Mouse (Mus musculus) midbrain, embryonic 12.5 days (tissue): ENCODE results near the gene Slc35a5. TPM values are rescaled to one million over a fixed set of nuclear protein-coding genes. Genes with fewer than 3 reads are reported as not detected.

ENCODE experiments used
- ATAC-seq: fragments of 200-750 bp; cut with Nextera tagmentation; 2 replicates; pipeline ENCODE4 v1.8.0; 2017; ENCODE audit warnings: low read depth, moderate TSS enrichment, moderate library complexity; ENCODE audit not compliant: low FRiP score
- H3K27ac ChIP-seq: fragments of 300-500 bp; sonication (generic); replicated peaks from 2 replicates; pipeline ENCODE4 v1.5.1; 2016; ENCODE audit warnings: mild to moderate bottlenecking
- H3K27me3 ChIP-seq: fragments of 300-500 bp; sonication (generic); 2 replicates; pipeline ENCODE4 v1.6.1; 2016; ENCODE audit warnings: mild to moderate bottlenecking
- H3K36me3 ChIP-seq: fragments of 300-500 bp; sonication (generic); 2 replicates; pipeline ENCODE4 v1.6.1; 2016
- H3K4me1 ChIP-seq: fragments of 300-500 bp; sonication (generic); 2 replicates; pipeline ENCODE4 v1.6.1; 2016
- H3K4me2 ChIP-seq: fragments of 300-500 bp; sonication (generic); replicated peaks from 2 replicates; pipeline ENCODE4 v1.6.1; 2016; ENCODE audit warnings: mild to moderate bottlenecking, moderate library complexity
- H3K4me3 ChIP-seq: fragments of 300-500 bp; sonication (generic); 2 replicates; pipeline ENCODE4 v1.5.1; 2016; ENCODE audit warnings: mild to moderate bottlenecking
- H3K9ac ChIP-seq: fragments of 300-500 bp; sonication (generic); replicated peaks from 2 replicates; pipeline ENCODE4 v1.6.1; 2016; ENCODE audit warnings: mild to moderate bottlenecking, moderate library complexity
- H3K9me3 ChIP-seq: fragments of 300-500 bp; sonication (generic); 2 replicates; pipeline ENCODE4 v1.6.1; 2016; ENCODE audit warnings: mild to moderate bottlenecking
- WGBS: fragments of 180-500 bp; shearing (Covaris S2); methylation state at CpG from one replicate; pipeline ENCODE4 v1.1.7; 2016; 5-methylcytosine and 5-hydroxymethylcytosine counted together
- polyA plus RNA-seq: library from polyadenylated mRNA; unstranded; fragments of >200 nt; fragmentation: Nextera tagmentation; extraction: Ambion mirVana; gene quantifications from 2 replicates; pipeline ENCODE4 v1.2.1, GENCODE M21; 2016

Gene Slc35a5
- polyA plus RNA-seq = 20.4 and 20.6 TPM in 2 replicates

DNA sequence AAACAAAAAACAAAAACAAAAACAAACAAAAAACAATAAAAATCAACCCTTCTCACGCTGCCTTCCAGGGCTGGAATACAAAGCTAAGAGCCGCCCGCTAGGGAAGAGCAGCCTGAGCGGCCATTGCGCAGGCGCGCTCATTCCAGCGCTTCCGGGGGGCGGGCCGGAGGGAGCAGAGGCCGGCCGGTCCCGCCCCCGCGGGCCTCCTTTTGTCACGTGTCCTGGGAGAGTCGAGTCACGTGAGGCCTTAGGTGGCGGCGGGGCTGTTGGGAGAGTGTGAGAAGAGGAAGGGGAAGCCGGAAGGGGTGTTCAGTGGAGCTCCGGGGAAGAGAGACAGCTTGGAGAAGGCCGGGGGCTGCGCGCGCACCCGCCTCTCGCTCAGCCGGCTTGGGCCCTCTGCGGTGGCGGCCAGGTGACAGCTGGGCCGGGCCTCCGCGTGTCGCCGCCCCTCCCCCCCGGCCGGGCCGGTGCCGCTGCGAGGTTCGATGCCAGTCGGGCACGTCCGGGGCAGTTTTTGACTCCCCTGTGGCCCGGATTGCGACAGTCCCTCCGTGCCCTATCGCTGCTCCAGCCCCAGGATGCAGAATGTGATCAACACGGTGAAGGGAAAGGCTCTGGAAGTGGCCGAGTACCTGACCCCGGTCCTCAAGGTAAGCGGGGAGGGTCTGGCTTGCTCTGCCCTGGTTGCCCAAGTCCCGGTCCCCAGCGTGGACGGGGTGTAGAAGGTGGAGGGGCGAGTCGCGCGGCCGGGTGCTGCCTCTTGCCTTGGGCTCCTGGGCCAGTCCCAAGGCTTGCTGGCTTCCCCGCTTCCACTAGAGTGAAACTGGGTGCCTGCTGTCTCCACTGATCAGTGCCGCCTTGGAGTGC is at the start of gene Slc35a5, which contains the start of gene Atg3:
TSS of gene Slc35a5 (minus strand) at position 185 of the 867 bp plus-strand sequence.
TSS of gene Atg3 (plus strand) at position 264 of the 867 bp plus-strand sequence.
- H3K27ac ChIP-seq = peak within 1 kb of the TSS; percentile 91
- H3K9me3 ChIP-seq = no peaks in the 10 kb centered on the region
- H3K36me3 ChIP-seq = peaks cover 27% of the 10 kb centered on the region; the same call in 1 of the 2 replicates
- peak within 1 kb of the TSS; percentile 71 for H3K4me3 ChIP-seq
- peak; percentile 98 for ATAC-seq
- peaks cover 14% of the 10 kb centered on the region for H3K4me1 ChIP-seq
- H3K27me3 ChIP-seq = no peaks in the 10 kb centered on the region
- peak within 1 kb of the TSS; percentile 79 for H3K4me2 ChIP-seq
- WGBS = under 1% methylated on average over 61 of the region's 64 CpGs
- peak within 1 kb of the TSS; percentile 79 for H3K9ac ChIP-seq

DNA sequence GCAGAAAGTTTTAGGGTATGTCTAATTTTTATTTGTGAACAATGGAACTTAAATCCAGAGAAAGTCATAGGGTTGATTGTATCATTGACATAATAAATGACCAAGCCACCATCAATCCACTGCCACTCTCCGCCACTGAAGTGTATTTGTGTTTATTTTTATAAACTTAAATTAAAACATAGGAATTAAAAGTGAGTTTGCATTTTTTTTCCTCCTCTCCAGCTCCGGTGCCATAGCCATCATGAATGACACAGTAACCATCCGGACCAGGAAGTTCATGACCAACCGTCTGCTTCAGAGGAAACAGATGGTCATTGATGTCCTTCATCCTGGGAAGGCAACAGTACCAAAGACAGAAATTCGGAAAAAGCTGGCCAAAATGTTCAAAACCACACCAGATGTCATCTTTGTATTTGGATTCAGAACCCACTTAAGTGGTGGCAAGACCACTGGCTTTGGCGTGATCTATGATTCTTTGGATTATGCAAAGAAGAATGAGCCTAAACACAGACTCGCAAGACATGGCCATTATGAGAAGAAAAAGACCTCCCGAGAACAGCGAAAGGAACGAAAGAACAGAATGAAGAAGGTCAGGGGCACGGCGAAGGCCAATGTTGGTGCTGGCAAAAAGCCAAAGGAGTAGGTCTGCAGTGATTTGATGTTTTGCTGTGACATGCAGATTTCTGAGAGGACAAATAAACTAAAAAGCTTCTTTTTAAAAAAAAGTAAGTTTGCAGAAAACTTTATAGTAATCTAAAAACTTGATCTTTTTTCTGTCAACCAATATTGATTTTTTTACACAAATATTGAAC is 46.6 kb upstream of the Slc35a5 start:
- Histone ChIP-seq H3K4me2 (no peak overlapping the region), H3K4me3 (no peak overlapping the region), H3K9ac (no peak overlapping the region), H3K36me3 (no peaks in the 10 kb centered on the region), H3K4me1 (no peaks in the 10 kb centered on the region), H3K27me3 (no peaks in the 10 kb centered on the region), H3K9me3 (no peaks in the 10 kb centered on the region), H3K27ac (no peak overlapping the region)
- 80% methylated on average over 12 of the region's 12 CpGs for WGBS
- no peak for ATAC-seq

GRCm38 (mm10) chr16:45204438-45204837 is 45.9 kb upstream of the Slc35a5 start:
- WGBS = 92% methylated on average over 4 of the region's 4 CpGs
- H3K4me2 ChIP-seq = no peak overlapping the region
- no peak overlapping the region for H3K9ac ChIP-seq
- H3K9me3 ChIP-seq = no peaks in the 10 kb centered on the region
- H3K27me3 ChIP-seq = no peaks in the 10 kb centered on the region
- H3K4me1 ChIP-seq = no peaks in the 10 kb centered on the region
- H3K36me3 ChIP-seq = no peaks in the 10 kb centered on the region
- no peak overlapping the region for H3K4me3 ChIP-seq
- H3K27ac ChIP-seq = no peak overlapping the region
- ATAC-seq = no peak

DNA sequence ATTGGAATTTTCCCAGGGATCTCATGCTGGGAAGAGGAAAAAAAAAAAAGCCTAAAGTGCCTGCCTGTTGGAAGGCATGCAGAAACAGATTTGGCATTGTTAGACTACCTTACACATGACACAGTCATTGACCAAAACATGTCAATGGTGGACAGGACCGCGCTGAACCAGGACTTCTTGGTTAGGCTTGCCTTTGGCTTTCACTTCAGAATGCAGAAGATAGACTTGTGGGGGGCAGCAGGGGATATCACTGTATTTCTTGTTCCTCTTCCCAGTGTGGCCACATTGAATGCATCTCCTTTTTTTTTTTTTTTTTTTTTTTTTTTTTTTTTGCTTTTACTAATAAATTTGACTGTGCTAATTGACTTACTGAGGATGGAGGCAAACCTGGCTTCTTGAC is 42.9 kb upstream of the Slc35a5 start:
- no peak overlapping the region for H3K4me3 ChIP-seq
- H3K9me3 ChIP-seq = no peaks in the 10 kb centered on the region
- no peaks in the 10 kb centered on the region for H3K27me3 ChIP-seq
- no peak overlapping the region for H3K4me2 ChIP-seq
- no peaks in the 10 kb centered on the region for H3K36me3 ChIP-seq
- H3K27ac ChIP-seq = no peak overlapping the region
- H3K9ac ChIP-seq = no peak overlapping the region
- H3K4me1 ChIP-seq = no peaks in the 10 kb centered on the region
- 94% methylated on average over 2 of the region's 2 CpGs for WGBS
- no peak for ATAC-seq

- H3K27me3 ChIP-seq = no peaks in the 10 kb centered on the region
- peak; percentile 85 for ATAC-seq
- WGBS = 30% methylated on average over 6 of the region's 6 CpGs
- H3K4me3 ChIP-seq = no peak overlapping the region
- H3K4me2 ChIP-seq = no peak overlapping the region
- H3K9ac ChIP-seq = no peak overlapping the region
- H3K4me1 ChIP-seq = no peaks in the 10 kb centered on the region
- H3K27ac ChIP-seq = no peak overlapping the region
- H3K9me3 ChIP-seq = no peaks in the 10 kb centered on the region
- H3K36me3 ChIP-seq = no peaks in the 10 kb centered on the region
Measured at GRCm38 (mm10) chr16:45196816-45197215, 38.3 kb upstream of the Slc35a5 start.

GRCm38 (mm10) chr16:45192613-45193012 is 34.1 kb upstream of the Slc35a5 start:
- peaks cover 8% of the 10 kb centered on the region; the same call in 1 of the 2 replicates for H3K36me3 ChIP-seq
- H3K27me3 ChIP-seq = no peaks in the 10 kb centered on the region
- peak; percentile 68 for ATAC-seq
- no peak overlapping the region for H3K4me2 ChIP-seq
- no peak overlapping the region for H3K27ac ChIP-seq
- H3K9me3 ChIP-seq = no peaks in the 10 kb centered on the region
- no peak overlapping the region for H3K4me3 ChIP-seq
- 14% methylated on average over 1 of the region's 1 CpGs for WGBS
- no peak overlapping the region for H3K9ac ChIP-seq
- H3K4me1 ChIP-seq = no peaks in the 10 kb centered on the region

DNA sequence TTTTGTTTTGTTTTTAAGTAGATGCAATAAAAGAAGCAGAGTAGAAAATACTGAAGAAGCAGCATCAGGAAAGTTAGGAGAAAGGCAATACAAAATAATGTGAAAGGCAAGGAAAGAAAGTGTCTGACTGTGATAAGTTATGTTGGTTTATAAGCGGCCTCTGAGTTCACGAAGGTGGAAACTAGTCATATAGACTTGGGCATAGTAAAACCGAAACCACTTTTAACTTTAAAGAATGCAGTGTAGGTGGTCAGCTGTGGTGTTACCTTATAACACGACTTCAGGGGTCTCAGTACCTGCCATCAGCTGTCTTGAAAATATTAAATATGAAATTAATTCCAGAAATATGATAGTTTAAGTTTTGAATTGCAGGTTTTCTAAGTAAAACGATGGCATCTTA is 23.3 kb upstream of the Slc35a5 start:
- no peak overlapping the region for H3K4me3 ChIP-seq
- H3K9me3 ChIP-seq = no peaks in the 10 kb centered on the region
- no peak overlapping the region for H3K9ac ChIP-seq
- no peak overlapping the region for H3K27ac ChIP-seq
- no peak overlapping the region for H3K4me2 ChIP-seq
- peaks cover 20% of the 10 kb centered on the region; the same call in 1 of the 2 replicates for H3K36me3 ChIP-seq
- no peaks in the 10 kb centered on the region for H3K4me1 ChIP-seq
- no peak for ATAC-seq
- no peaks in the 10 kb centered on the region for H3K27me3 ChIP-seq
- 88% methylated on average over 5 of the region's 5 CpGs for WGBS

DNA sequence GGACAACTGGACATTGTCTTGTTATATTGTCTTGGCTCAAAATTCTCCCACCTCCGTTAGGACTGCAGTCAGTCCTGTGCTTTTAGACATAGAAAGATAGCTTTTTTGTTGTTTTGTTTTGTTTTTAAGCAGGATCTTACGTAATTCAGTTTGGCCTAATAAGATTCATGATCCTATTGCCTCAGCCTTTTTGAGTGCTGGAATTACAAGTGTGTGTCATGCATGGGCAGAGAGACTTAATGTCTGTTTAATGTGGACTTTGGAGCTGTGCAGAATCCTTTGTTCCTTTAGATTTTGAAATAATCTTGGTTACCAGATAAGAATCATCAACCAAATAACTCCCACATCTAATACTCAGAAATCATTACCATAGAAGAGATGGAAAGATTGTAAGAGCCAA is 20.0 kb upstream of the Slc35a5 start:
- H3K27me3 ChIP-seq = no peaks in the 10 kb centered on the region
- WGBS = 84% methylated on average over 2 of the region's 2 CpGs
- no peak overlapping the region for H3K4me3 ChIP-seq
- no peak for ATAC-seq
- H3K9ac ChIP-seq = no peak overlapping the region
- H3K27ac ChIP-seq = no peak overlapping the region
- H3K4me1 ChIP-seq = no peaks in the 10 kb centered on the region
- H3K4me2 ChIP-seq = no peak overlapping the region
- peaks cover 6% of the 10 kb centered on the region for H3K36me3 ChIP-seq
- H3K9me3 ChIP-seq = no peaks in the 10 kb centered on the region

DNA sequence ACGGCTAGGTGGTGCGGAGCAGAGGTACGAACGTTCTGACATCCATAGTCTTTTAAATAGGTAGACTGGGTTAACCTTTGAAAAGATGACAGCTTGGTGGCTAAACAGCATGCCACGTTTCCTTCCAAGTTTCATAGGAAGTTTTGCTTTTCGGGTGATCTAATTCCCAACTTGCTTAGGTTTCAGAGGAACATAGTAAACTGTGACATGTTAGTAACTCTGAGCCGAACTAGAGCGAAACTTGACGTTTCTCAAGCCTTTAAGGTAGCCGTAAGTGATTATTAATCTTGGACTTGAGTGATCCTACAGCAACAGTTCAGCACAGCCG is 847 bp upstream of the Slc35a5 start:
- ATAC-seq = no peak

GRCm38 (mm10) chr16:45158136-45158521 is 377 bp downstream of the Slc35a5 start:
- peak; percentile 75 for ATAC-seq
- peak overlapping the region; percentile 71 for H3K4me3 ChIP-seq
- peaks cover 14% of the 10 kb centered on the region for H3K4me1 ChIP-seq
- H3K27me3 ChIP-seq = no peaks in the 10 kb centered on the region
- H3K9ac ChIP-seq = peak overlapping the region; percentile 79
- peak overlapping the region; percentile 79 for H3K4me2 ChIP-seq
- H3K27ac ChIP-seq = peak overlapping the region; percentile 91
- WGBS = under 1% methylated on average over 20 of the region's 20 CpGs
- no peaks in the 10 kb centered on the region for H3K9me3 ChIP-seq
- peaks cover 28% of the 10 kb centered on the region; the same call in 1 of the 2 replicates for H3K36me3 ChIP-seq

More for the DNA sequence above, 847 bp upstream of the Slc35a5 start:
- peak overlapping the region; percentile 91 for H3K27ac ChIP-seq
- H3K9ac ChIP-seq = peak overlapping the region; percentile 79
- 7% methylated on average over 11 of the region's 11 CpGs for WGBS
- H3K9me3 ChIP-seq = no peaks in the 10 kb centered on the region
- peak overlapping the region; percentile 71 for H3K4me3 ChIP-seq
- peak overlapping the region; percentile 73 for H3K4me2 ChIP-seq
- H3K27me3 ChIP-seq = no peaks in the 10 kb centered on the region
- peaks cover 14% of the 10 kb centered on the region for H3K4me1 ChIP-seq
- peaks cover 21% of the 10 kb centered on the region; the same call in 1 of the 2 replicates for H3K36me3 ChIP-seq

GRCm38 (mm10) chr16:45154741-45155250 is 3.7 kb downstream of the Slc35a5 start:
- Histone ChIP-seq H3K9me3 (no peaks in the 10 kb centered on the region), H3K9ac (no peak overlapping the region), H3K4me3 (no peak overlapping the region), H3K27ac (no peak overlapping the region), H3K4me2 (no peak overlapping the region), H3K4me1 (peaks cover 11% of the 10 kb centered on the region), H3K27me3 (no peaks in the 10 kb centered on the region), H3K36me3 (peaks cover 47% of the 10 kb centered on the region)
- ATAC-seq = no peak
- 96% methylated on average over 3 of the region's 3 CpGs for WGBS
